Mouse (Mus musculus) midbrain, embryonic 10.5 days (tissue): ENCODE results near the gene Iqsec1. TPM values are rescaled to one million over a fixed set of nuclear protein-coding genes. Genes with fewer than 3 reads are reported as not detected.

Experiments used
- DNase-seq: peaks from one replicate; pipeline ENCODE4 v3.0.0-alpha.2; 2017; ENCODE audit warnings: low spot score
- H3K27ac ChIP-seq: fragments of 300-500 bp; sonication (generic); replicated peaks from 2 replicates; pipeline ENCODE4 v1.5.1; 2016; ENCODE audit warnings: mild to moderate bottlenecking
- H3K27me3 ChIP-seq: fragments of 300-500 bp; sonication (generic); 2 replicates; pipeline ENCODE4 v1.6.1; 2016; ENCODE audit warnings: low read depth, mild to moderate bottlenecking; ENCODE audit not compliant: poor library complexity, severe bottlenecking
- H3K36me3 ChIP-seq: fragments of 300-500 bp; sonication (generic); 2 replicates; pipeline ENCODE4 v1.6.1; 2016; ENCODE audit warnings: mild to moderate bottlenecking, moderate library complexity
- H3K4me1 ChIP-seq: fragments of 300-500 bp; sonication (generic); 2 replicates; pipeline ENCODE4 v1.6.1; 2016
- H3K4me3 ChIP-seq: fragments of 300-500 bp; sonication (generic); 2 replicates; pipeline ENCODE4 v1.5.1; 2016; ENCODE audit warnings: mild to moderate bottlenecking, moderate library complexity
- H3K9me3 ChIP-seq: fragments of 300-500 bp; sonication (generic); replicated peaks from 2 replicates; pipeline ENCODE4 v1.6.1; 2016; ENCODE audit warnings: mild to moderate bottlenecking
- WGBS: fragments of 180-500 bp; shearing (Covaris S2); methylation state at CpG from one replicate; pipeline ENCODE4 v1.1.7; 2016; 5-methylcytosine and 5-hydroxymethylcytosine counted together
- polyA plus RNA-seq: library from polyadenylated mRNA; unstranded; fragments of >200 nt; fragmentation: Nextera tagmentation; extraction: Ambion mirVana; gene quantifications from 2 replicates; pipeline ENCODE4 v1.2.1, GENCODE M21; 2016

Iqsec1 gene
- polyA plus RNA-seq, 1 experiment from 2014 or later: 9.3 TPM

GRCm38 (mm10) chr6:90717711-90718110 lies 270.8 kb downstream of the Iqsec1 start:
- H3K27ac ChIP-seq: no peak overlapping the region
- H3K4me1 ChIP-seq: peaks cover 48% of the 10 kb centered on the region
- no peaks in the 10 kb centered on the region; the same call in 1 of the 2 replicates for H3K36me3 ChIP-seq
- H3K27me3 ChIP-seq: no peaks in the 10 kb centered on the region
- H3K9me3 ChIP-seq: no peaks in the 10 kb centered on the region
- DNase-seq: no peak
- WGBS: 57% methylated on average over 1 of the region's 1 CpGs
- no peak overlapping the region for H3K4me3 ChIP-seq

- Histone ChIP-seq H3K4me3 (peak overlapping the region; percentile 74; the same call in 1 of the 2 replicates), H3K4me1 (peaks cover 56% of the 10 kb centered on the region), H3K27me3 (no peaks in the 10 kb centered on the region), H3K27ac (no peak overlapping the region), H3K9me3 (no peaks in the 10 kb centered on the region), H3K36me3 (no peaks in the 10 kb centered on the region)
- WGBS: 48% methylated on average over 4 of the region's 4 CpGs
- DNase-seq: no peak
Observed at GRCm38 (mm10) chr6:90716853-90717252, 271.6 kb downstream of the Iqsec1 start.

GRCm38 (mm10) chr6:90716066-90716704 lies 272.3 kb downstream of the Iqsec1 start:
- Histone ChIP-seq H3K4me3 (peak overlapping the region; percentile 74), H3K27me3 (no peaks in the 10 kb centered on the region), H3K36me3 (no peaks in the 10 kb centered on the region), H3K4me1 (peaks cover 60% of the 10 kb centered on the region), H3K9me3 (no peaks in the 10 kb centered on the region), H3K27ac (peak overlapping the region; percentile 89)
- WGBS: 1% methylated on average over 49 of the region's 49 CpGs
- DNase-seq: peak; percentile 92

DNA sequence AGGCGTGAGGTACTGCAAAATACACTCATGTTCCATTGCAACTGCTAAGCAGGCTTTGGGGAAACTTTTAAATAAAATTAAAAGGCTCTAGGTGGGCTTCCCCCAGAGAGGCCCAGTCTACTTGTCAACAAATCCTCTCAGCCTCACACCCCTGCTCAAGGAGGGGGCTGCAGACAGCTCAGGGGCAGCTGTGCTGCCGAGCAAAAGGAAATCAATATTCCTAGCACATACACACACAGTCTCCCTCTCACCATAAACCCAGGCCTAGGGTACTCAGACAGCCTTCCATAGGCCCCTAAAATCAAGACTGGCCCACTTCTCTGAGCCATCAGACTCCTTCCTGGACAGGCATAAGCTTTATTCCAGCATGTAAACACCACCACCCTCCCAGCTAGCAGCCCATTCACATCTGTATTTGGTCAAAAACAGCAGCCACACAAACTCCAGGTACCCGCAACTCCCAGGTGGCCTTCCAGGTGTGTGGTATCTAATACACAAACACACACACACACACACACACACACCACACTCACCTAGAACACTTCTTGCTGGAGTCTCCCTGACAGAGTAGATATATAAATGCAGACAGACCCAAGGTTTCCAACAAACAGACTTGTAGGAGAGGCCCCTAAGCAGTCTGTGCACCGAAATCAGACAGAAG lies 273.1 kb downstream of the Iqsec1 start:
- Histone ChIP-seq H3K27ac (peak overlapping the region; percentile 89), H3K36me3 (no peaks in the 10 kb centered on the region), H3K4me1 (peaks cover 67% of the 10 kb centered on the region), H3K4me3 (peak overlapping the region; percentile 74), H3K9me3 (no peaks in the 10 kb centered on the region), H3K27me3 (no peaks in the 10 kb centered on the region)
- WGBS: 67% methylated on average over 4 of the region's 4 CpGs
- no peak for DNase-seq

- H3K27ac ChIP-seq: peak overlapping the region; percentile 89
- H3K9me3 ChIP-seq: no peaks in the 10 kb centered on the region
- H3K4me1 ChIP-seq: peaks cover 79% of the 10 kb centered on the region
- DNase-seq: no peak
- no peak overlapping the region for H3K4me3 ChIP-seq
- WGBS: 58% methylated on average over 3 of the region's 3 CpGs
- no peaks in the 10 kb centered on the region for H3K36me3 ChIP-seq
- no peaks in the 10 kb centered on the region for H3K27me3 ChIP-seq
Observed at GRCm38 (mm10) chr6:90713650-90714049, 274.8 kb downstream of the Iqsec1 start.

DNA sequence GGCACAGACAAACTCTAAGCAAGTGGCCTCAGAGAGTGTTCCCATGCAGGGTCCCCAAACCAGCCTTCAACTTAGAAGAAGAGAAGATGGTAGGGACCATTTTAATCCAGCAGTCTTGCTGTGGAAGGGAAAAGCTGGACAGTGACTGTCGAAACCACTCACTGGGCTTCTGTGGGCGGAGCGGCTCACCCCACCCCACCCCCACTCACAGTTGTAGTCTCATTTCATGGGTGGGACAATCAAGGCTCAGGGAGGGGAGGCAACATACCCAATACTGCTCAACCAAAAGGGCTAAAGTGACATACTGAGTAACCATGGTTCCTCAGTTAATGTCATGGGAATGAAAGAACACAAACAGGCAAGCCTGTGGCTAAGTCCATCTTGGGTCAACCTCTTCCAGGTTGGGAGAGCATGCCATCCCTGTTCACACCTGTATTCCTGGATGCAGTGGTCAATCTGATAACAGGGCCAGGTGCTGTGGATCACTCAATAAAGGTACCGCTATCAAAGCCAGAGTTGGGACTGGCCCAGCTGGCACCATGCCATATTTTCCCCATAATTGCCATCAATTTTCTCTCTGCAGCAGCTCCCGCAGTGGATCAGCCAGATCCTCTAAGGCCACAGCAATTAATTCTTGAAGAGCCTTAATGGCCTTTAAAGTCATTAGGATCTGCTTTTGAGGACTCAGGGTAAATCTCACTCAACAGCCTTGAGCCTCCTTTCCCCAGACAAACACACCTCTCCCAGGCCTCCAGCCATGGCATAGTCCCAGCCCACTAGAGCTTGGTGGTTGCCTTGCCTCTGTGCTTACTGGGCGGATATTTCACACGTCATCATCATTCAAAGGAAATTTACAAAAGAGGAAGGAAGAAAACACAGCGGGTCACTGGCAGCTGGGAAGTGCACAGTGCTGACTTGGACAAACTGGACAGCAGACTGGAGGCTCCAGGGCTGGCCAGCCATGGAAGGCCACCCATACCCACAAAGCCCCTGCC lies 275.7 kb downstream of the Iqsec1 start:
- WGBS: 80% methylated on average over 8 of the region's 8 CpGs
- Histone ChIP-seq H3K27me3 (no peaks in the 10 kb centered on the region), H3K36me3 (no peaks in the 10 kb centered on the region), H3K27ac (peak overlapping the region; percentile 89), H3K4me1 (peaks cover 85% of the 10 kb centered on the region), H3K9me3 (no peaks in the 10 kb centered on the region), H3K4me3 (no peak overlapping the region)
- DNase-seq: no peak

DNA sequence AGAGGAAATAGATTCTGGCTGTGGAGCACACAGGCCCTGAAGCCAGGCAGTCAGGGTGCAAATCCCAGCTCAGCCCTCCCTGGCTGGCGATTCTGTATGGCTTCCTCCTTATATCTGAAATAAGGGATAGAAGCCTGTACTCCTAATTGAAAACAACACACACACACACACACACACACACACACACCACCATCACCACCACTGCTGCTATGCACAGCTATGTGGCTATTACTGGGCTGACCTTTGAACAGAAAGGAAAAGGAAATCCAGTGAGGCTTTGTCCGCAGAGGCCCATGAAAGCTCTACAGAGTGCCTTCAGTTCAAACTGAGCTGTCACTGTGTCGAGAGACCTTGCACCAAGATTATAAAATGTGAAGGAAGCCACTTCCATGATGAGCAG lies 276.4 kb downstream of the Iqsec1 start:
- Histone ChIP-seq H3K27me3 (no peaks in the 10 kb centered on the region), H3K4me1 (peaks cover 92% of the 10 kb centered on the region), H3K9me3 (no peaks in the 10 kb centered on the region)

DNA sequence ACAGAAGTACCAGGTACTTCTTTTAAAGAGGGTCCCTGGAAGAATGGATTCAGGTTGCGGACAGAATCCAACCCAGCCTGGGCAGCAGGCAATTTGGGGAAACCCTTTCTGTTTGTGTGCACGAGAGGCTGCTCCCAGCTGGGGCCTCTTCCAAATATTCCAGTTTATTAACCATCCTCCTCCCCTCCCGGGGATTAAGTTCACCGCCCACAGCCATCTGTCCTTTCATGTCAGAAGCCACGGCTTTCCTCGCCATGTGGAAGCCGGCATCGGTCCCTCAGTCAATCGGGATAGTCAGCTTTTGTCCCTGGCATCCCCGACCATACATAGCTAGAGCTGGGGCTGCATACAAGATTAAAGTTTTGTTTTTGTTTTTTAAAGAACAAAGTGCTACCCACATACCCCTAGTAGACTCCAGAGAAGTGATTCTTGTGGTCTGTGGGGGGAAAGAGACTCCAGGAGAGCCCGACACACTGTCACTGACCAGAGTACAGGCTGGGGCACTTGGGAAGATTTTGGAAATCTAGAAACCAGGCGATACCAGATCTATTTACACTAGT lies 276.9 kb downstream of the Iqsec1 start:
- 41% methylated on average over 12 of the region's 12 CpGs for WGBS
- H3K4me1 ChIP-seq: peaks cover 91% of the 10 kb centered on the region

More for the DNA sequence above, 276.4 kb downstream of the Iqsec1 start:
- 0 out of 2 replicates have a peak overlapping the region, but pooled peaks have one; percentile 20 for H3K4me3 ChIP-seq
- WGBS: 61% methylated on average over 3 of the region's 3 CpGs
- H3K27ac ChIP-seq: peak overlapping the region; percentile 89
- DNase-seq: no peak
- no peaks in the 10 kb centered on the region for H3K36me3 ChIP-seq

DNA sequence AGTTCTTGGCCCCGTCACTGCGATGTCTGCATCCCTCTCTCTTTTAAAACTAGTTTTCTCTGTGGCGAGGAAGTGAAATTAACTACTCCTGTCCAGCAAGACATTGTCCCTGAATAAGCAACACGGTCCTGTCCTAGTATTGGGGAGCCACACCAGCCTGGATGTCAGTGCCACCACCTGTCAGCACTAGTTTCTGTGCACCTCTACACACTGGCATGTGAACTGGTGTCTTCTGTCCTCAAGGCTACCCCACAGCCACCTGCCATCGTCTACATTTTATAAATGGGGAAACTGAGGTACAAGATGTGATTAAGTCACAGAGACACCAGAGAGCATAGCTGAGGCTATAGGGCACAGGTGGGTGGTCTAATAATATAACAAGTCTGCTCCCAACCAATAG lies 277.7 kb downstream of the Iqsec1 start:
- Histone ChIP-seq H3K9me3 (no peaks in the 10 kb centered on the region), H3K27ac (peak overlapping the region; percentile 89), H3K27me3 (no peaks in the 10 kb centered on the region), H3K4me3 (no peak overlapping the region), H3K36me3 (no peaks in the 10 kb centered on the region), H3K4me1 (peaks cover 88% of the 10 kb centered on the region)
- 91% methylated on average over 5 of the region's 5 CpGs for WGBS
- no peak for DNase-seq

More for the DNA sequence above, 276.9 kb downstream of the Iqsec1 start:
- H3K27me3 ChIP-seq: no peaks in the 10 kb centered on the region
- H3K27ac ChIP-seq: peak overlapping the region; percentile 89
- H3K36me3 ChIP-seq: no peaks in the 10 kb centered on the region
- DNase-seq: peak; percentile 51
- H3K4me3 ChIP-seq: peak overlapping the region; percentile 20; the same call in 1 of the 2 replicates
- H3K9me3 ChIP-seq: no peaks in the 10 kb centered on the region

GRCm38 (mm10) chr6:90709929-90710777 lies 278.3 kb downstream of the Iqsec1 start:
- Histone ChIP-seq H3K4me3 (no peak overlapping the region), H3K27ac (peak overlapping the region; percentile 89), H3K9me3 (no peaks in the 10 kb centered on the region), H3K27me3 (no peaks in the 10 kb centered on the region), H3K4me1 (peaks cover 86% of the 10 kb centered on the region), H3K36me3 (no peaks in the 10 kb centered on the region)
- 90% methylated on average over 9 of the region's 9 CpGs for WGBS
- no peak for DNase-seq

DNA sequence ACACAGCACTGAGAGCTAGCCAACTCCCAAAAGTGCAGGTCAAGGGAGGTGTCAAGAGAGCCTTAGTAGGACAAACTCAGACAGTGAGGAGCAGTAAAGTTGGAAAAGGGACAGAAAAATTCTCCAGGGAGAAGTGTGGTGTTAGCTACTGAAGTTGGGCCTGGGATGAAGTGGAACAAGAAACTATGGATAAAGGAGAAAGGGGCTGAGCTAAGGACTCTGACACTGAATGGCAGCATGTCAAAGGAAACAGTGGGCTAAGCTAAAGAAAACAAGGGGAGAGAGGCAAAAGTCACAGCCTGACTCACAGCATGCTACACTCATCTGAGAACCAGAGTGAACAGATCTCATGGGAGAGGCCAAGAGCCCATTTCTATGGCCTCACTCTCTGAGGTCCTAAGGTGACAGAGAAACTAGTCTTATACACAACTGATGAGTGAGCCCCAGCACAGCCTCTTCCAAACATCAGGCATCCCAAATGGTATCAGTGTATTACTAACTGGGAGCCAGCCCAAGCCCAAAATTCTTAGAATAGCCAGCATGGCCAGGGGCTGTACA lies 280.3 kb downstream of the Iqsec1 start:
- no peak overlapping the region for H3K27ac ChIP-seq
- peaks cover 85% of the 10 kb centered on the region for H3K4me1 ChIP-seq
- H3K36me3 ChIP-seq: no peaks in the 10 kb centered on the region
- H3K4me3 ChIP-seq: no peak overlapping the region
- H3K27me3 ChIP-seq: no peaks in the 10 kb centered on the region
- no peaks in the 10 kb centered on the region for H3K9me3 ChIP-seq
- no peak for DNase-seq
